Mouse (Mus musculus) neural tube, embryonic 10.5 days (tissue): ENCODE measurements around the gene Nlrp4b.
"Not testable (repeated sequence)": the region's sequence is repeated elsewhere in the genome, so short reads cannot be mapped to it uniquely, and the experiment has no call there.

Experiments
- DNase-seq: peaks from one replicate; pipeline ENCODE4 v3.0.0-alpha.2; 2017; ENCODE audit warnings: low spot score; ENCODE audit errors: extremely low spot score

Gene Nlrp4b

GRCm38 (mm10) chr7:10687489-10687888, at the start of gene Nlrp4b:
Gene Nlrp4b, plus strand, starts transcription at chr7:10687789.
- DNase-seq, result no peak

GRCm38 (mm10) chr7:10754264-10754663, 66.7 kb downstream of the Nlrp4b start, which contains the start of gene Vmn1r71:
Gene Vmn1r71, minus strand, starts transcription at chr7:10754364.
- DNase-seq, result no peak

GRCm38 (mm10) chr7:10757551-10757950, 70.0 kb downstream of the Nlrp4b start:
- DNase-seq, result not testable (repeated sequence)
